9 mouse cellular contexts compared by ENCODE assay signal in genomic region chr4:98789861-98790311, GRCm38 (mm10). TPM values are rescaled to one million over a fixed set of nuclear protein-coding genes. Genes with fewer than 3 reads are reported as not detected.
A peak's percentile ranks its signal among the peaks of the same experiment; 100 is the strongest.
DNase-seq lines count a peak whose midpoint lies in the region; ATAC-seq lines count a peak whose summit lies in the region.
"Had no signal": no experiment of that assay in that cellular context is flagged by ENCODE, and none has a peak within 500 bp of the region (broad histone marks: within the 10 kb centered on the region; RNA-seq: fewer than 3 reads in every experiment).

No protein-coding gene starts in this region.

- no peaks in the 10 kb centered on the region for H3K27me3 ChIP-seq in hindbrain, embryonic 12.5 days
- peaks cover 9% of the 10 kb centered on the region; the same call in 1 of the 2 replicates for H3K27me3 ChIP-seq in liver, embryonic 12.5 days (replicated peaks)
- no peaks in the 10 kb centered on the region for H3K27me3 ChIP-seq in neural tube, embryonic 15.5 days (replicated peaks)

- peak overlapping the region; percentile 43 for H3K4me2 ChIP-seq in hindbrain, embryonic 12.5 days (replicated peaks)
- peak overlapping the region; percentile 39 for H3K4me2 ChIP-seq in liver, embryonic 12.5 days
- peak overlapping the region; percentile 49 for H3K4me2 ChIP-seq in neural tube, embryonic 15.5 days

- no peak overlapping the region for H3K9ac ChIP-seq in hindbrain, embryonic 12.5 days
- H3K9ac ChIP-seq in liver, embryonic 12.5 days: no peak overlapping the region
- 0 out of 2 replicates have a peak overlapping the region, but pooled peaks have one; percentile 14 for H3K9ac ChIP-seq in neural tube, embryonic 15.5 days (replicated peaks)

- DNase-seq in embryo, embryonic 10 days (ENCODE audit: low spot score): peak; percentile 42
- no peak for DNase-seq in cerebellum, postnatal 4 days (ENCODE audit: low spot score in 2 of 2)
- no peak for DNase-seq in layer of hippocampus, adult 18-20 months (ENCODE audit: low spot score in 2 of 2)
- DNase-seq in right cerebral cortex, postnatal 4 days: no peak

- peak overlapping the region; percentile 55; the same call in 1 of the 2 replicates for H3K27ac ChIP-seq in hindbrain, embryonic 12.5 days
- H3K27ac ChIP-seq in liver, embryonic 12.5 days: no peak overlapping the region
- H3K27ac ChIP-seq in neural tube, embryonic 15.5 days (replicated peaks): 0 out of 2 replicates have a peak overlapping the region, but pooled peaks have one; percentile 1

- WGBS in hindbrain, embryonic 12.5 days: 7% methylated on average over 10 of the region's 10 CpGs
- 8% methylated on average over 10 of the region's 10 CpGs for WGBS in liver, embryonic 12.5 days (ENCODE audit: insufficient replicate concordance)
- WGBS in neural tube, embryonic 15.5 days: 7% methylated on average over 10 of the region's 10 CpGs

- peaks cover 18% of the 10 kb centered on the region for H3K4me1 ChIP-seq in hindbrain, embryonic 12.5 days
- no peaks in the 10 kb centered on the region for H3K4me1 ChIP-seq in liver, embryonic 12.5 days
- peaks cover 18% of the 10 kb centered on the region for H3K4me1 ChIP-seq in neural tube, embryonic 15.5 days

- H3K4me3 ChIP-seq in hindbrain, embryonic 12.5 days: peak overlapping the region; percentile 24; the same call in 1 of the 2 replicates
- H3K4me3 ChIP-seq in liver, embryonic 12.5 days: no peak overlapping the region
- peak overlapping the region; percentile 17 for H3K4me3 ChIP-seq in neural tube, embryonic 15.5 days (replicated peaks)

- peak; percentile 57 for ATAC-seq in CD4-positive, CD25-positive, alpha-beta regulatory T cell, adult 4 months
- no peak for ATAC-seq in hindbrain, embryonic 12.5 days (ENCODE audit: low FRiP score)
- no peak for ATAC-seq in liver, embryonic 12.5 days
- no peak for ATAC-seq in neural tube, embryonic 15.5 days (ENCODE audit: low FRiP score)

- no peaks in the 10 kb centered on the region for H3K36me3 ChIP-seq in hindbrain, embryonic 12.5 days
- no peaks in the 10 kb centered on the region for H3K36me3 ChIP-seq in liver, embryonic 12.5 days
- H3K36me3 ChIP-seq in neural tube, embryonic 15.5 days: no peaks in the 10 kb centered on the region

- H3K9me3 ChIP-seq in hindbrain, embryonic 12.5 days (replicated peaks): no peaks in the 10 kb centered on the region
- H3K9me3 ChIP-seq in liver, embryonic 12.5 days (replicated peaks): no peaks in the 10 kb centered on the region
- no peaks in the 10 kb centered on the region for H3K9me3 ChIP-seq in neural tube, embryonic 15.5 days (replicated peaks)

RNA-seq across cellular contexts. Expression of gene Kank4, which starts 27.5 kb away (rescaled TPM):
- polyA plus RNA-seq in CD4-positive, CD25-positive, alpha-beta regulatory T cell, adult 4 months (2017; shearing (Covaris generic)): not detected
- 1.5 and 1.7 TPM in 2 replicates for polyA plus RNA-seq in hindbrain, embryonic 12.5 days (2016; fragmentation: Nextera tagmentation; extraction: Ambion mirVana)
- polyA plus RNA-seq in liver, embryonic 12.5 days (2016; fragmentation: Nextera tagmentation; extraction: Ambion mirVana): 0.10 and 0.18 TPM in 2 replicates
- polyA plus RNA-seq in neural tube, embryonic 15.5 days (2015; fragmentation: Nextera tagmentation; extraction: Ambion mirVana): 0.68 and 1.0 TPM in 2 replicates
- total RNA-seq in layer of hippocampus, adult 18-20 months (2021): 1 to 10 TPM; 2.1 to 3.8 TPM

RNA-seq across cellular contexts. Expression of gene I0C0044D17Rik, which starts 33.8 kb away (rescaled TPM):
- polyA plus RNA-seq in CD4-positive, CD25-positive, alpha-beta regulatory T cell, adult 4 months (2017; shearing (Covaris generic)): not detected
- polyA plus RNA-seq in hindbrain, embryonic 12.5 days (2016; fragmentation: Nextera tagmentation; extraction: Ambion mirVana): not detected in 2 replicates
- polyA plus RNA-seq in liver, embryonic 12.5 days (2016; fragmentation: Nextera tagmentation; extraction: Ambion mirVana): not detected in 2 replicates
- not detected in 2 replicates for polyA plus RNA-seq in neural tube, embryonic 15.5 days (2015; fragmentation: Nextera tagmentation; extraction: Ambion mirVana)
- total RNA-seq in layer of hippocampus, adult 18-20 months (2021): not detected
- total RNA-seq: adrenal gland, postnatal 36 days had no signal
